Mouse (Mus musculus) cerebellum, adult (tissue): Measurements from ENCODE around the gene Gkn3.

Experiments used
- ATAC-seq: cut with Nextera tagmentation; 2 replicates; pipeline ENCODE4 v1.9.2; 2017; ENCODE audit warnings: mild to moderate bottlenecking, moderate library complexity, mixed read lengths; ENCODE audit not compliant: insufficient number of reproducible peaks, low FRiP score, low TSS enrichment

Gkn3 gene

DNA sequence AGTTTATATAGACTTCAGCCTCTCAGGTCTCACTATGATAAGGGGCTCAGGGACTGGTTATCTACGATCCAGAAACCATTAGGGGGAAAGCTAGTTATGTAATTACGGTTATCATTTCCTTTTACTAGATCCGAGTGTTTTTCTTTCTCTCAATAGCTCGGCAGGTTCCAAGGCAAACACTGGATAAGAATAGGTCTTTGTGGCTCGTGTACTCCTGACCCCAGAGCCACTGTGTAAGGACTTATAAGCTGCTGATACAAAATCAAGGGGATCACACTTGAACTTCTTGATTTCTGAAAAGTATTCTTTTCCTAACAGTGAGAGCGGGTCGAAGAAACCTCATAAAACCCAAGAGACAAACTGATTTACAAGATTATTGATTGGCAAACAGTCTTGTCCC, at the start of gene Gkn3:
TSS of gene Gkn3 (minus strand) at position 59 of the 400 bp plus-strand sequence.
- no peak for ATAC-seq

GRCm38 (mm10) chr6:87436745-87437144, 48.0 kb upstream of the Gkn3 start:
- ATAC-seq: no peak

- no peak for ATAC-seq
Observed at GRCm38 (mm10) chr6:87435791-87436190, 47.1 kb upstream of the Gkn3 start.

DNA sequence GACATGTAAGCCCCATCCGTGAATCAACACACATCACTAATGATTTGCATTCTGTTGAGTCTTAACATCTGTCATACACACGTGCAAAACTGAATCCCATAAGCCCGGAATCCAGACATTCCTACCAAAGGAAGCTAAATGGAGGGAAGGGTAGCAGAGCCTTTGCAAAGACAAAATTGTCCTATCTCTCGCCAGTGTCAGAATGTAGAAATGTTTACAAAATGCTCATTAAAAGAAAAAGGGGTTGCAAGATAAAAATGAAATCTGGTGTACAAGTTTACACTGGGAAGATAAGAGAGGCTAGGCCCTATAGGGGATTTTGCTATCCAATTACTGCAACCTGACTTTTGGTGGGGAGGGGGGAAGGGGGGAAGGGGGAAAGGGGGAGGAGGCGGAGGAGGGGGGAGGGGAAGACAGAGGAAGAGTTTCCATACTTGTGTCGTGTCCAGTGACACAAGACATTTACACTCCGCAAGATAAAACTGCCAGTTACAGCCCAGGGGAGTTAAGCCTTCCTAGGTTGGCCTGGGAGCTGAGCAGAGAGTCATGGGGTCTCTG, 39.8 kb upstream of the Gkn3 start, which contains the start of gene Bmp10:
TSS of gene Bmp10 (plus strand) at position 508 of the 558 bp plus-strand sequence.
- ATAC-seq: no peak

DNA sequence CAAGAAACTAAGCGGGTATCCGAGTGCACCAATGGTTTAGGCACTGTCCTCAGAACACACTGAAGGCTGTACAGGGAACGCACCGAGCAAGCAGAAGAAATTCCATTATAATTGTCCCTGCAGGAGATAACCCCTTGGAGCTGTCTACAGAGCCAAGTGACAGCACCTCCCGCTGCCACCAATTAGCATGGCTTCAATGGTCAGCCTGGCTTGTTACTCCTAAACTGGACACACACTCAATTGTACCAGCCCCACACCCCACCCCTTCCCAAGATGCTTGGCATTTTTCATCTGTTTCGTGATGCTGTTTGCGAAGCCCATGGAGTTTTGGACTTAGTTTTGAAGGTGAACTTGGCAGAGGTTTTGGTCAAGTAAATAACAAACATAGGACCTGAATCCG, 38.9 kb upstream of the Gkn3 start:
- no peak for ATAC-seq

- ATAC-seq: no peak
Observed at GRCm38 (mm10) chr6:87426954-87427353, 38.2 kb upstream of the Gkn3 start.

- ATAC-seq: no peak
Observed at GRCm38 (mm10) chr6:87424037-87424816, 35.5 kb upstream of the Gkn3 start.

GRCm38 (mm10) chr6:87422304-87422703, 33.6 kb upstream of the Gkn3 start:
- ATAC-seq: no peak

DNA sequence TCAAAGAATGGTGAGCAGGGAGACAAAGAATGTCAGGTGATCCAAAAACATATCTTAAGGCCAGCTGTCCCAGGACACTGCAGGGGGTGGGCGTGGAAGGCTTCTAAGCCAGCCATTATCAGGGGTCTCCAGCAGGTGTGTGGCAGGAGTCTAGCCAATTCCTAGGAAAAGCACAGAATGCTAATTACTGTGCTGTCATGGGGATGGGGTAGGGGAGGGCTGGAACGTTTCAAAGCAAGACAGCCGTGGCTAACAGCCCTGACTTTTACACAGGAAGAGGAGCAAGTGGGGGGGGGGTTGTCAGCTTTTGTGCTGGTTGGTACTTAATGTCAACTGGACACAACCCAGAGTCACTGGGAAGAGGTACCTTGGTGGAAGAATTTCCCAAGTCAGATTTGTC, 23.3 kb upstream of the Gkn3 start:
- no peak for ATAC-seq

GRCm38 (mm10) chr6:87401456-87401855, 12.7 kb upstream of the Gkn3 start:
- no peak for ATAC-seq

GRCm38 (mm10) chr6:87399886-87400566, 11.3 kb upstream of the Gkn3 start:
- ATAC-seq: no peak

GRCm38 (mm10) chr6:87399137-87399536, 10.4 kb upstream of the Gkn3 start:
- peak; percentile 78 for ATAC-seq

DNA sequence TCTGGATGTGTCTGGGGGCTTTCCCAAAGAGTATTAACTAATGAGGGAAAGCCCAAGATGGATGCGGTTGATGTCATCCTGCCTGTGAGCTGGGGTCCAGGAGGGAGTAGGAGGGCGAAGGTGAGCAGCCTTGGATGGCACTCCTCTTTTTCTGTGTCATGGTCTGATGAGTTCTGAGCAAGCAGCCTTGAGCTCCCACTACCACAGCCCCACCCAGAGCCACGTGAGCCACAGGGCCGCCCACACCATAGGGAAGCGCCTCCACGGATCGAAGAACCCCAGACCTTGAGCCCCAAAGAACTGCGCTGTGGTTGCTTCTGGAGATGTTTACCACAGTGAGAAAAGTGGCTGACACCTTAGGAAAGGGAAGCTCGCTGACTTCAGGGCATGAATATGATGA, 6.0 kb upstream of the Gkn3 start:
- no peak for ATAC-seq

DNA sequence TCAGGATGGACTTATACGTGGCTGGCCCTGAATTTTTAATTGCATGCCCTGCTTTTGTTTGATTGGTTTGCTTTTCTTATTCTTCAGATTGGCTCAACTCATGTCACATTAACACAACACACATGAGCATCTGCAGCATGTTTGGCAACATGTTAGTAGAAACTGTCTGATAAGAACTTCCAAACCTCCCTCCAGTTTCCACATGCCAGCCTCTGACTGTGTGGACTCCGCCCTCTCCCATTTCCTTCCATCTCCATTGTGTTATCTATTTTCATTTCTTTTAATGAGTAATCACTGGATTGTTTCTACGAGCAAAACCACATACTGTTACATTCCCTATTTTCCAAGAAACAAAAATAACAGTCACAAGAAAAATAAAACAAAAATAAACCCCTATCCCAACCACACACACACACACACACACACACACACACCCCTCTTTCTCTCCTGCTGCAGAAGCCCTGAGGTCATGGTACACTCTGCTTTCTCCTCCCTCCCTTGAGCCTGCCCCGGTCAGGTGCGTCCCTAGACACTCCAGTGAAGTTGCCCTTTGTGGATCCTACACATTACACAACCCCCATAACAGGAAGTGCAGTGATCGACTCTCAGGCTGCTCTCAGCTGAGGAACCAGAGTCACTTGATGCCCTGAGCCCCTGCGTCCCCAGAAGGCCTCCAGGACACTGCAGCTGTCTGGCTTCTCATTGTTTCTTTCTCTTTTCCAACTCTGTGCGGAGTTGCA, 4.9 kb upstream of the Gkn3 start:
- ATAC-seq: no peak

GRCm38 (mm10) chr6:87389455-87389989, 787 bp upstream of the Gkn3 start:
- ATAC-seq: no peak

- ATAC-seq: no peak
Observed at GRCm38 (mm10) chr6:87386681-87387080, 2.1 kb downstream of the Gkn3 start.

DNA sequence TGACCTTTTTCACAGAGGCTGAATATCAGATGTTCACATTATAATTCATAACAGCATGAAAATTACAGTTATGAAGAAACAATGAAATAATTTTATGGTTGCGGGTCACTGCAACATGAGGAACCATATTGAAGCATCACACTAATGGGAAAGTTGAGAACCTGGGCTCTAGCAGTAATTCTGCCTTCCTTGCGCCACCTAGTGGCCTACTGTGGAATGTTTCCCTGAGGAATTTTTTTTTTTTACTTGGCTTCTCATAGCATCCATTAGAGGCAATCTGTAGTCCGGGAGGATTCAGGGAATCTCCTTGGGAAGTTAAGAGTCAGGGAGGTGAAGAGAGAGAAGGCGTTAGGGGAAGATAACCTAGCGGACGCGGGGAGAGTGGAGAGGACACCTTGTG, 2.5 kb downstream of the Gkn3 start:
- no peak for ATAC-seq

DNA sequence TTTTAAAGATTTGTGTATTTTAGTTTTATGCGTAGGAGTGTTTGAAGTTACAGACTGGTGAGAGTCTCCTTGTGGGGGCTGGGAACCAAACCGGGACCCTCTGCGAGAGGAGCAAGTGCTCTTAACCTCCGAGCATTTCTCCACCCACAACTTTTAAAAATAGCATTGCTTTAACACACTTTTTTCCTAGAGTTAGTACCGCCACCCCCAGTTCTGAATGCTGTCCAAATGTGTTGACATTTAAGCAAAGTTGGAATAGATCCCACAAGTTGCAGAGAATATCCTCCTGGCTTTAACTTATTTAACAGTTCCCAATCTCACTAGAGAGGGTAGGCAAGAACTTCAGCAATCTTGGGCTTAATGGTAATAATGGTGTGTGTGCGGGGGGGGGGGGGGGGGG, 4.0 kb downstream of the Gkn3 start:
- no peak for ATAC-seq

- ATAC-seq: no peak
Observed at GRCm38 (mm10) chr6:87383926-87384691, 4.6 kb downstream of the Gkn3 start.

DNA sequence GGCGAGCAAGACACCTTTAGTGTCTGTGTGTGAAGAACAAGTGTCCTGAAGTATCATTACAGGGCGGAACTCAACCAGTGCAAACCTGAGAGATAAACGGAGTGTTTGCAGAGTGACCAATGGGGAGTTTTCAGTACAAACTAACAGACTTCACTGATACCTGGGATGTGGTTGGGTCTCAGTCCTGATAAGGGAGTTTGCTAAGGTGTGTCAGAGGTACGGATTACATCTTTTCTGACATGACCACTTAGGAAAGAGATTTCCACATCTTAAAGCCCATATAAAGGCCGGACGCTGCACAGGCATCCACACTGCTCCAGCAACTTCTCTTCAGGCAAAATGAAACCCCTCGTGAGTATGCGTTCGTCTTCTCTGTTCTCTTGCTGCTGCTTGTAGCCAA, 15.7 kb downstream of the Gkn3 start, which contains the start of gene Gkn2:
TSS of gene Gkn2 (plus strand) at position 301 of the 400 bp plus-strand sequence.
- no peak for ATAC-seq
